Mouse (Mus musculus) brain, embryonic 14.5 days (tissue): Measurements from ENCODE around the gene Gal3st2b.
"Not testable (repeated sequence)": the region's sequence is repeated elsewhere in the genome, so short reads cannot be mapped to it uniquely, and the experiment has no call there.

Experiments
- CTCF ChIP-seq: fragments of 200-500 bp; IDR thresholded peaks from 2 replicates; pipeline ENCODE4 v1.5.1; 2012; ENCODE audit warnings: inconsistent platforms, mild to moderate bottlenecking, moderate library complexity, borderline replicate concordance; ENCODE audit not compliant: insufficient read depth, insufficient read length; ENCODE audit errors: extremely low read depth
- POLR2A ChIP-seq: fragments of 200-500 bp; IDR thresholded peaks from 2 replicates; pipeline ENCODE4 v1.6.1; 2012; ENCODE audit warnings: mild to moderate bottlenecking, inconsistent platforms, borderline replicate concordance; ENCODE audit not compliant: poor library complexity, insufficient read depth, insufficient read length, severe bottlenecking; ENCODE audit errors: extremely low read depth

DNA sequence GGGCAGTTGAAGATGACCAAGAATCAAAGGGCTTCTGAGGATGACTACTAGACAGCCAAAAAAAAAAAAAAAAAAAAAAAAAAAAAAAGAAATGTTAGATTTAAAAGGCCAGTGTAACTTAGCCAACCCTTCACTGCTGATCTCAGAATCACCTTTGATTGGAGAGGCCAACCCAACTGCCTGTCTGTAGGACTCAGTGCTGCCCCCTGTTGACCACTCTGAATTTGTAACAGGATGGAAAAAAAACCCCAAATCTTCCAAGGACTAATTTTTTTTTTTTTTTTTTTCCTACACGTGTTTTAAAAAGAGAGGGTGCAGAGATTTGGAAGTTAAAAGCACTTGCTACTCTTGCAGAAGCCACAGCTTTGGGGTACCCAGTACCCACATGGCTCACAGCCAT is 27.2 kb upstream of the Gal3st2b start:
- peak; percentile 16; the same call in 1 of the 2 replicates for TF ChIP-seq CTCF
- TF ChIP-seq POLR2A = not testable (repeated sequence)
